Mouse (Mus musculus) kidney, adult 9 months (tissue): ENCODE results near the gene Vps51.

Source experiments
- DNase-seq: peaks from one replicate; pipeline ENCODE4 v3.0.0; 2022

Vps51 gene

DNA sequence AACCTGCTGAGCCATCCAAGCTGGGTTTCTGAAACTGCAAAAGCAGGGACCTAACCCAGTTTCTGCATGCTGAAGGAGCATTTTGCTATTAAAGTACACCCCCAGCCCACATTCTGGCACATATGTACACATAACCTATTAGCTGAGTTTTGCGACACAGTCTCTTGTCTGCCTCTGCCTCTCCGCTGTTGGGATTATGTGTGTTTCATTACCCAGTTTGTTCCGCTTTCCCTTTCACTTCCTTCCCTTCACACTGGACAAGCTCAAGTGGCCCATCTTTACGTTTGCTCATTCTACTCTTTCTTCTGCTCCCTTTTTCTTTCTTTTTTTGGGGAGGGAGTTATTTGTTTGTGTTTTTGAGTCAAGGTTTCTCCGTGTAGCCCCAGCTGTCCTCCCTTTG lies 3.1 kb downstream of the Vps51 start:
- no peak for DNase-seq

DNA sequence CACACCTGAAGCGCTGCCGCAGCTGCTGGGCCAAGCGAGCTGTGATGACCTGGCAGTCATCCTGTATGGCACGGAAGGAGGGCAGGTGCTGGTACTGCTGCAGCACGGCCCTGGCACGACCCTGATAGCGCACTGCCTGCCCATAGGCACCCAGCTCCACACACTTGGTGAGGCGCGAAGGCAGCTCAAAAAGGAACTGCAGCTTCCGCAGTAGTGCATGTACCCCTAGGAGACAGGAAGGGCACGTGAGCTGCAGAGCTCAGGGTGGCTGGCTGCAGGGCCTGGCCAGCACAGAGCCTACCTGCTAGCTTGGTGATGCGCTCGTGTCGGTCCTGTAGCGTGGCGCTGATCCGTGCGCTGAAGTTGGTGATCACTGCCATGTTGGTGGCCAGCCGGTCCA lies 5.8 kb downstream of the Vps51 start:
- no peak for DNase-seq

DNA sequence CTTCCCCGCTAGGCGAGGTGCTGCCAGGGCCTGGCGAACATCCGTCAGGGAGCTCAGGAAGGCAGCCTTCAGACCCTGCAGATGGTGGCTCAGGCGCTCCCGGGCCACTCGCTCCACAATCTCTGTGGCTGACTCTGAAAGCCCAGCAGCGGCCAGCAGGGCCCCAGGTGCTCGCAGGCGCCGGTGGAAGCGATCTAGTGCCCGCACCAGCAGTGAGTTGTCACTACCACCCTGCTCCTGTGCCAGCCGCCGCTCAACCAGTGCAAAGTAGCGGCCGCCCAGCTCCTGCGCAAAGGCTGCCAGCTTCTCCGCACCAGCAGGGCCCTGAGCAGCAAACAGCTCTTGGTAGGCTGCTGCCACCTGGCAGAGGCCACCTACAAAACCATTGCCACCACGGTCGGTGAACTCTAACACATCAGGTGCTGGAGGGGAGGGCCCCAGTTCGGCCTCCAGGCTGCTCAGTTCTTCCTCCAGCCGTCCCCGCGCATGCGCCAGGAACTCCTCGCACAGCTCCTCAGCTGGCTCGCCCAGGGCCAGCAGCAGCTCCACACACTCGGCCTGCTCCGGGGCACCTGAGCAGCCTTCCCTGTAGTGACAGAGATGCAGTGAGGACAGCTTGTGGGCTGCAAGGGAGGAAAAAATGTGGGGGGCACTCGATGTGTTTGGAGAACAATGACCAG lies 6.3 kb downstream of the Vps51 start:
- DNase-seq: no peak

DNA sequence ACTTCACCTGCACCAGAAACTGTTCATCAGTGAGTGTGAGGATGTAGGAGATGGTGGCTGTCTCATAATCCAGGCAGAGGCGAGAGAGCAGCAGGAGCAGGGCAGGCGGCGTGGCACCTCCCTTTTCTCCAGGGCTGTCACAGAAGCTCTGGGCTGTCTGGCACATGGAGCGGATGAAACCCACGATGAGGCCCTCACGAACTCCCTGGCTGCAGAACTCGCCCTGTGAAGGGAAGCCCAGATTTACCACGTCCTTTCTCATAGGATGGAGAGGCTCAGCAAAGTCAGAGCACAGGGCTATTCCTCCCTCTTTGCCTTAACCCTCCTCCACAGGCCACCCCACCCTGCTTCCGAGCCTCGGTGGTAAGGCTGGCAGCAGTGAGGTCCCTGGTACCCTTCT lies 7.2 kb downstream of the Vps51 start:
- DNase-seq: no peak

DNA sequence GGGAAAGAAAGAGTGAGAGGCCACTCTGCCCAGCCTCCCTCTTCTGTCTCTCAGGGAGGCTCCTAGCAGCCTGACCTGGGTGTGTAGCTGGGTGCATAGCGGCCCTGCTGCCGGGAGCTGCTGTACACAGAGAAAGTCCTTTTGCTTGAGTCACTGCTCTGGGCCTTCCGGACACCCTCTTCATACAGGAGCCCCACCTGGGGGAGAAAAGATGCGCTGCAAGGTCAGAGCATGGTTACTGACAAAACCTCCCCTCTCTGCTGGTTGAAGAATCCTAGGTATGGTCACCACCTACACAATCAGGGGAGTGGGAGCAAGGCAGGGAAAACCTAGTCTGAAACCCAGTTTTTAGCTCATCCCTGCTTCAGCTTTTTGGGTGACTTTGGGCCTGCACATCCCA lies 8.1 kb downstream of the Vps51 start:
- DNase-seq: no peak

DNA sequence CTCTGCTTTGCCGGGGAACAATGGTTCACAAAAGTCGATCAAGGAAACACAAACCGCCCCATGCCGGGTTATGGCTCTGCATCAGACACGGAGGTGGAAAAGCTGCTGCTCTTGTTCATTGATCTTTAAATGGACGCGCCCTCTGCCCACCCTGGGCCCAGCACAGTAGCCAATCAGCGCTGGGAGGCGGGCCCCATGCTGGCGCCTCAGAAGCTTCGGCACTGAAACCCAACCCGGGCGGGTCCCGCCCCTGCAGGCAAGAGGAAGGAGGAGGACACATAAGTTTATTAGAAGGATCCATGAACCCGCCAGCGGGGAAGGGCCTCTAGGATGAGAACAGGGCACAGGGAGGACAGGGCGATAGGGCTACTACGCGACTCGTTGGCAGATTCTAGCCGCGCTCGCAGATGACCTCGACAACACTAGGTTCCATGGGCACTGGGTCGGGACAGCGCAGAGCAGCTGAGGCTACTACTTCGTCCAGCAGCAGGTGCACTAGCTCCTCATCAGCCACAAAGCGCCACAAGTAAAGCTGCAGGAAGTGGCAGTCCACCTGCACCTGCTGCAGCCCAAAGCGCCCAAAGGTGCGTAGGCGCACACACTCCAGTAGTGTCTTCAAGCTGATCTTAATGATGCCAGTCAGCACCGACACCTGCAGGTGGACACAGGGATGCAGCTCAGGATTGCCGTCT lies 9.2 kb downstream of the Vps51 start, which contains the start of gene Tm7sf2:
Tm7sf2 (minus strand) TSS at position 650 of the 692 bp plus-strand sequence.
- peak; percentile 95 for DNase-seq

DNA sequence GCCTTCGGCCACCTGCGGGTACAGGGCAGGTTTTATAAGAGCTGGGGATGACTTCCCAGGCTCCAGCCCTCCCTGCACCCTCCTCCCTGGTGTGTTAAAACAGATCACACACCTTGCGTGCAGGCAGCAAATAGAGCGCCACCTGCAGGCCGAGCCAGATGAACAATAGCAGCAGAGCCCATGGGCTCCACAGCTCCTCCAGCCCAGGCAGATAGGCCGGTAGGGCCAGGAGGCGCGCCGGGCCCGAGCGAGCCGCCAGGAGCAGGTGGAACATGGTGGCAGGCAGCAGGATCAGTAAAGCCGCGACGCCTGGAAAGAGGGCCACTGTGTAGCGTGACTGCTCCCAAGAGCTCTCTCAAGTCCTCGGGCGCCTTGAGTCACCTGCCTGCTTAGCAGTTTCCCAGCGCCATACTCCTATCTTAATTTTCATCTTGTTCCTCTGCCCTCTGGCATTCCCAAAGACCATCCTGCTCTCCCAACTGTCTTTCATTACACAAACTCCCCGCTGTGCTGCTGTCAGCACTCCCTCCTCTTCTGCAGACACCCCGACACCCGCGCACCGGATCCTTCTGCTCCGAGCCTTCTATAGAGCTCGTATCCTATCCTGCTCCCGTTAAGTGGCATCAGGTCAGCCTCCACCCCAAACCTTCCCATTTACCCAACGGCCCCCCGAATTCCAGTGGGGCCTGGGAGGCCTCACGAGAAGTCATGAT lies 9.9 kb downstream of the Vps51 start:
- DNase-seq: peak; percentile 87

DNA sequence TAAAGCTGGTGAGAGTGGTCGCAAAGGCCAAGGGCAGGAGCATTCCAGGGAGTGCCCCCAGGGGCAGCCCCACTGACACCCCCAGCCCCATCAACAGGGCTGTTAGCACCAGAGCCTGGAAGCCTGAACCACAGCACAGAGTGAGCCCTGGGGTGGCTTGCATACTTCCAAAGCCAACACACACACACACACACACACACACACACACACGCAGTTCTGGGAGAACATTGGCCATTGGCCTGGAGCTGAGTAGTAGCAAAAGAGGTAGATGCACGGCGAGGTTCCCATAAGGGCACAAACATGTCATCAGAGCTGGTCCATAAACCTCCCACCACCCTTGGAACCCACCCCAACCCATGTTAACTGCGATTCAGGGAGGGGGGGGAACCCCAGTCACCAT lies 10.5 kb downstream of the Vps51 start:
- DNase-seq: no peak

DNA sequence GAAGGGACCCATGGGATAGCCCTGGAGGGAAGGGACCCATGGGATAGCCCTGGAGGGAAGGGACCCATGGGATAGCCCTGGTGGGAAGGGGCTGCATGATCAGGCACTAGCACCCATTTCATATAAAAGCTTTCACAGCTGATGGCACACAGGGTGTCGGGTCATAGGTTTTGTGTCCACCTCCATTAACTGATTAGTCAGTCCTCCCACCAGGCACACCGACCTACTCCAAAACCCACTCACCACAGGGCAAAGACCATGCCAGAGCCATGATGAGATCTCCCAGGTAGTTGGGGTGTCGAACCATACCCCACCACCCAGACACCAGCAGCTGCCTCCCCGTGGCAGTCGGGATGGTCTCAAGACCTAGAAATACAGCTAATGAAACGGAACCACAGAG lies 13.9 kb downstream of the Vps51 start:
- DNase-seq: no peak

DNA sequence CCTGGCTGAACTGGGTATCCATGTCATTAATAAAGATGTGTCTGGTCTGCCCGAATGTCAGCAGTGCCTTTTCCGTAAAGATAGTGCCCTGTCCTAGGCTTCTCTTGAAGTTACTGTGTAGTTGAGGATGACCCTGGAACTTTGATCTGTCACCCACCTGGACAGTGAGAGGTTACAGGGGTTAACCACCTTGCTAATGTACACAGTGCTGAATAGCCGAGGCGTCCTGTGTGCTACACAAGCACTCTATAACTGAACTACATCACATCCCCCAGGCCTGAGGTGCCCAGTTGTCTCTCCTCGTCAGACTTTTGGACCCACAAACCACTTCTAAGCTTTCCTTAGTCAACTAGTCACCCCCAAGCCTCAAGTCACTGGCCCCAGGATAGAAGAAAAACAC lies 14.6 kb downstream of the Vps51 start:
- DNase-seq: no peak

DNA sequence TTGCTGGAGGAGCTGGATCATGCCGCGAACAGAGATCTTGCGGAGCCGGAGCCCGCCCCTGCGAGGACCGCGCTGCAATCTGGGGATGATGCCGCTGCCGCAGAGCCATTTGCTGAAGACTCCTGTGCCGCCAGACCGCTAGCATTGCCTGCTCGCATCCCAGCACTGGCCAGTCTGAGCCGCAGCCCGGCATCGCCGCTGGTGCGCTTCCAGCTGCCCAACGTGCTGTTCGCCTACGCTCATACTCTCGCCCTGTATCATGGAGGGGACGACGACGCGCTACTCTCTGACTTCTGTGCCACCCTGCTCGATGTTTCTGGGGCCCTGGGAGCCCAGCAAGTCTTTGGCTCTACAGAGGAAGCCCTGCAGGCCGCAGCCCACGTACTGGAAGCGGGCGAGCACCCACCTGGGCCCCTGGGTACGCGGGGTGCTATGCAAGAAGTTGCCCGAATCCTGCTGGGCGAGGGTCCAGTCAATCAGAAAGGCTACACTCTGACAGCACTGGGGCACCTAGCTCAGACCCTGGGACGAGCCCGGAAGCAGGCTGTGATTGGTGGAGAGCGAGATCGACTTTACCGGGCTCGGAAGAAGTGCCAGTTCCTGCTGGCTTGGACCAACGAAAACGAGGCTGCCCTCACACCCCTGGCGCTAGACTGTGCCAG lies 15.3 kb downstream of the Vps51 start:
- peak; percentile 58 for DNase-seq

DNA sequence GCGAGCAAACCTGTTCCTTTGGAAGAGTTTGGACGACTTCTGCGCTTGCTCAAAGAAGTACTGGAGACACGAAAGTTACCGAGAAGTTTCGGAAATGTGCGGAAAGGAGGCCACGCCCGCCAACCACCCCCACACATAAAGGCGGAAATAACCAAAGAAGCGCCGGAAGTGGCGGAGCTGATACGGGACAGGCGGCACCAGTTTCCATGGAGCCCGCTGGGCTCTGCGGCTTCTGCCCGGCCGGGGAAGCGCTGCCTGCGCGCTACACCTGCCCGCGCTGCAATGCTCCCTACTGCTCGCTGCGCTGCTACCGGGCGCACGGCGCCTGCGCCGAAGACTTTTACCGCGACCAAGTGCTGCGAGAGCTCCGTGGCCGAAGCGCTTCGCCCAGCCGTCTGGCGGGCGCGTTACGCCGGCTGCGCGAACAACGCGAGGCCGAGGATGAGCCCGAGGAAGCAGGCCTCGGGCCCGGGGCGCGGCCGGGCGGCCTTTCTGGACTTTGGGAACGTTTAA lies 16.0 kb downstream of the Vps51 start, which contains the start of gene Znhit2:
Znhit2 (plus strand) TSS at position 172 of the 513 bp plus-strand sequence.
- peak; percentile 97 for DNase-seq

DNA sequence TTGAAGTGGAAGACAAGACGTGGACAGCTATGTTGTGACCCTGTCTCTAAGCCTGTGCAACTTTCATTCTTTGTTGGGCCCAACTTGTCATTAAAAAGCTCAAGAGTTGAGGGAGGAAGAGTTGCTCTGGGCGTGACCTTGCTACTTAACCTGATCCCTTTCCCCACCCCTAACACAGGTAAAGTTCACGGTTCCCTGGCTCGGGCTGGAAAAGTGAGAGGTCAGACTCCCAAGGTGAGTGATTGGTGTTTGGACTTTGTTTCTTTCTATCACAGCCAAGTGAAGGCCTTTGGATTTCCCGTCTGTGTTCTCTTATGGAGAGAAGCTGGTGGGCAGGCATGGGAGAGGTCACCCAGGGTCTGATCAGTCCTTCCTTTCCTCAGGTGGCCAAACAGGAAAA lies 18.1 kb downstream of the Vps51 start:
- DNase-seq: peak; percentile 64

DNA sequence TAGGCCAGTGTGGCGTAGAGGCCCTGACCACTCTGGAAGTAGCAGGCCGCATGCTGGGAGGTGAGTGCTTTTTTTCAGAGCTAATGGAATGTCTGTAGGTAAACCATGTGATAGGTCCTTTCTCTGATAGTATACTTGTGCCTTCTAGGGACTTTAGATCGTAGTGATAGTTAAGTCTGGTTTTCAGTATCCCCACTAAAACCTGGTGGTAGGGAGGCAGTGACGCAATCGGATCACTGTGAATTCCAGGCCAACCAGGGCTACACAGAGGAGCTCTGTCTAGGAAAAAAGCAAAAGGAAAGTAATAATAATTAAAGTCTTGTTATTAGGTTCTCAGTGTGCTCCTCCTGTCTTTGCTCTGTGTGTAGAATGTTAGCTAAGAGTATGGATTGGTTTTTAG lies 18.5 kb downstream of the Vps51 start:
- DNase-seq: no peak

DNA sequence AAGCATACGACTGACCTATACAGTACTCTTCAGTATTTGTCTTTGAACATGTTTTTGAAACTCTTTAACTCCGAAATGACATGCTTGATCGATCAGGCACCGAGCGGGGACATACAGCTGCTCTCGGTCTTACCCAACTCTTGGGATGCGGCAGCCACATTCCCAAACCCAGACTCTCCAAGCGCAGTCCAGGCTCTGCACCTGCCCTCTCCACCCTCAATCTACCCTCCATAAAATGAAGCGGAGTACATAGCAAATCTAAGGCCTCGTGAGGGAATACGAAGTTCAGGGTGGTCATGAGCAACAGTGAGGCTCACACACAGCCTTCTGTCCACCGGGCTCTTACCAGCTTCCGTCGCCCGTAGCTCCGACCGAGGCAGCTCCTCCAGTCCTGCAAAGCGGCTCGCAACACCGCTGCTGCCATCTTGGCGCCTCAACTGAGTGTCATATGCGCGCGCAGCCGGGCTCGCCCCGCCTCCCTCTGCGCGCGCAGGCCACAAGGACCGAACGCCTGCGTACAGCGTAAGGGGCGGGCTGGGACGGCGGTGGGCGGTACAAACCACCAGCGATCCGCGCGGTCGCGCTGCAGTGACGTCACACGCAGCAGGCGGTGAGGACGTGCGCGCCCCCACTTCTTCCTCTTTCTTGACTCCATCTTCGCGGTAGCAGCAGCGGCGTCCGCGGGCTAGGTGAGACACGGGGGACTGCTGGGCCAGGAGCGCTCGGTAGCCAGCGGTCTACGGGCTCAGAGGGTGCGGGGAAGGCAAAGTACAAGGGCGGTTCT lies 19.5 kb downstream of the Vps51 start, which contains the start of the genes Mrpl49 and Fau:
Mrpl49 (minus strand) TSS at position 473 of the 784 bp plus-strand sequence.
Fau (plus strand) TSS at position 532 of the 784 bp plus-strand sequence.
- peak; percentile 99 for DNase-seq

DNA sequence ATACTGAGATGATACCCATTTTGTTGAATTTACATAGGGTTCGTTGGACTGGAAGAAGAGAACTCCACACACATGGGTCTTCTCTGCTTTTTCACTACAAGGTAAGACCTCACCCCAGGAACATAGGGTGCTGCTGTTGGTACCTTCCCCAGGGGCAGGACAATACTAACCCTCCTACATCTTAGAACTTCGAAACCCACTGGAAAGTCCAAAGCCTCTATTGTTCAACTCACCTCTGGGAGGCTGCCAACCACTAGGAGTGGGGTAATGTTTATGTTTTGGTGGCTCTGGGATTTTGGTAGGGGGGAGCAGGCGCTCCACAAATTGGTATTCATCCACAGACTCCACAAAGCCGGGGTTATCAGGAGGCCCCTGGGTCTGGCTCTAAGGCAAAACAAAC lies 20.3 kb downstream of the Vps51 start:
- DNase-seq: no peak

DNA sequence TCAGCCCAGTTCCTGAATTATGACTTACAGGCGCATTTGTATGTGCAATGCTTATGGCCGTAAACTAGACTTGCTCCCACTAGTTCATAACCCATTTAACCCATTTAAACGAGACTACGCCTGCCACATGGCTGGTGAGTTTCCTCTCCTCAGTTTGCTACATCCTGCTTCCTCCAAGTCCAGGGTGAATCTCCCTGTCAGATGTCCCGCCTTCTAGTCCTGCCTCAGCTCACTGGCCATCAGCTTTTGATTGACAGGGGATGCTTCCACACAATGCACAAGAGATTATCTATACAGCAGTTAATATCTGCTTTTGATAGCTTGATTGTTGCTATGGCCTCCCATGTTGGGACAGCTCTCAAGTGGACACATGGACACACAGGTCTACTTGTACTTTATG lies 22.7 kb downstream of the Vps51 start:
- peak; percentile 4 for DNase-seq

DNA sequence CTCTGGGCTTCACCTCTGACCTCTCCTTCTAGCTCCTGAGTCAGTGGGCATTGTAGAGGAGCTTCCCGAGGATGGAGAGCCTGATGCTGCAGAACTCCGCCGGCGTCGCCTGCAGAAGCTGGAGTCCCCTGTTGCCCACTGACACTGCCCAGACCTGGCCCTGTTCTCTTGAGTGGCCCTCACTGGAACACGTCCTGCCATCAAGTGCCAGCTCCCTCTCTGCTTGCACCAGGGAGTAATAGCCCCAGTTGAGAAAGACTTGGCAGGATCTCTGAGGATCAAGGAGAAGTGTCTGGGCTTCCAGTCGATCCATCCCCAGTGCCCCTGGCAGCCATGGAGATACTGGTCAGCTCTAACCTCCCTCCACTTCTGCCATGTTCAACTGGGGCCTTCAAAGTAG lies 24.5 kb downstream of the Vps51 start:
- peak; percentile 8 for DNase-seq

DNA sequence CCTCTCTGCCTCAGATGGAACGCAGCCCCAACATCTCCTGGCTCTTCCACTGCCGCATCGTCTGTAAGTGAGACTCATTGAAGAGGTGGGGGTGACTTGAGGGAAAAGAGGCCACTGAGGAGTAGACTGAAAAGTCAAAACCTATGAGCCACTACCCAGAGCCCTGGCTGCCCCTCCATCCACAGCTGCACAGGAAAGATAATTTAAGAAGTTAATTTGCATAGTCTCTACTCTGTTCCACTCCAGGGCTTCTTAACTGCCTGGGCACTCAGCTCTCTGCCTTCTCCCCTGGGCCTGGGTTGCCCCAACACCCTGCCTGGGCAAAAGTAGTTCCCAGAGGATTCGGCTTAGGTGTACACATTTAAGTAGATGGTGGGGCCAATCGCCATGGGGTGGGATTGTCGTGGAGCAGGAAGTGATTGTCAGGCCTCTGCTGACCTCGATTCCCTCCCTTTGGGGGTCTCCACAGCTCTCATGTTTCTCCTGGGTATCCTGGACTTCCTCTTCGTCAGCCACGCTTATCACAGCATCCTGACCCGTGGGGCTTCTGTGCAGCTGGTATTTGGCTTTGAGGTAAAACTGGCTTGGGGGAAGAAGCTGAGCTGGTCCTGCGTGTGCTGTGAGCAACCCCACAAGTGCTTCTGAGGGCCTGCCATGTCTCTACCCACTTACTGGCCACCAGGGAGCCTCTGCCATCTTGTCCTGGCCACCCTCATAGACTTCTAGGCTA lies 28.2 kb downstream of the Vps51 start:
- DNase-seq: peak; percentile 14

DNA sequence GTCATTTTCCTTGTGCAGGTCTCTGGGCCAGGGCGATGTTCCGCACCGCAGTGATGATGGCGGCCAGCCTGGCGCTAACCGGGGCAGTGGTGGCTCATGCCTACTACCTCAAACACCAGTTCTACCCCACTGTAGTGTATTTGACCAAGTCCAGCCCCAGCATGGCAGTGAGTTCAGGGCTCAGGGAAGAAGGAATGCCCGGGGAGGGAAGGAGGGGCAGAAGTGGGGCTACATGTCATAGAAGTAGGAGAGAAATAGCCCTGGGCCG lies 29.2 kb downstream of the Vps51 start:
- peak; percentile 36 for DNase-seq

DNA sequence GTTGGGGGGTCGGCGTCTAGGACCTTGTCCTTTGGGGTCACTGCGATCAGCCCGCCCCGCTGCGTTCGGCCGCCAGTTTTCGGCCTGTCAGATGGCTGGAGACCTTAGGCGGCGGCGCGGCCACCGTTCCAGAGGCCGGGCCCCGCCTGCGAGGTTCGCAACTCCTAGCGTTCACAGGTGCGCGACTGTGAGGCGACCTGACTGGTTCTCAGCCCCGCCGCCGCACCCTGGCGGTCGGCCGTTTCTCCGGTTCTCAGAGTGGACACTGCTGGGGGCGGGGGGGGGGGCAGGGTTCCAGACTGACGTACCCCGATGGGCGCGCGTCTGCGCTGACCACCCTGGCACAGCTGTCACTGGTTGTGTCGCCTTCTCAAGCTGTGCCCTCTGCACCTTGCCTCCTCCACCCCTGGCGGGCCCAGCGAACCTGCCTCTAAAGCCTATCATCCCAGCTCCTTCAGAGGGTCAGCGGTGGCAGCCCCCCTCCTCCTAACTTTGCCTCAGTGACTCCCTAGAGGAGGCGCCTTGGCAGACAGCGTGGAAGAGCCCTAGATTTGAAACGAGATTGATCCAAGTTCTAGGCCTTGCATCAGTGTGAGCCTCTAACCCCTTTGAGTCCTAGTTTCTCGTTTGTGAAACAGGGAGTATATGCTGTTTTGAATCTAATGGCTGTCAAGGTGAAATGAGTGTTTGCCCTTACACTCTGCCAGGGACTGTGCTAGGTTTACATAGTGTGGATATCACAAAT lies 29.7 kb downstream of the Vps51 start:
- no peak for DNase-seq
